Mouse (Mus musculus) embryonic facial prominence, embryonic 15.5 days (tissue): ENCODE results near the gene Taok3. TPM values are rescaled to one million over a fixed set of nuclear protein-coding genes. Genes with fewer than 3 reads are reported as not detected.

Experiments used
- polyA plus RNA-seq: library from polyadenylated mRNA; unstranded; fragments of >200 nt; fragmentation: Nextera tagmentation; extraction: Ambion mirVana; gene quantifications from 2 replicates; pipeline ENCODE4 v1.2.1, GENCODE M21; 2015

The Taok3 gene
- polyA plus RNA-seq, 1 experiment from 2014 or later, result 22.3 TPM

Other genes with a start within 250 kb of the Taok3 start
- 75.1 and 80.1 TPM in 2 replicates for gene Suds3, start 4.0 kb upstream of the Taok3 start, polyA plus RNA-seq
- gene Pebp1, start 167.5 kb downstream of the Taok3 start, polyA plus RNA-seq, result 714 and 731 TPM in 2 replicates
- 11.2 and 14.4 TPM in 2 replicates for gene Vsig10, start 199.0 kb downstream of the Taok3 start, polyA plus RNA-seq
- 77.8 and 80.3 TPM in 2 replicates for gene Wsb2, start 237.2 kb downstream of the Taok3 start, polyA plus RNA-seq